Mouse (Mus musculus) ES-E14 (cell line): ENCODE measurements at regions not wholly inside any gene's neighbourhood (a gene's known extent, or its start where the extent isn't known, plus 50 kb on each side); places are given as distances from the start of the nearest gene placed in this dataset.

Source experiments
- ZC3H11A ChIP-seq: IDR thresholded peaks from 2 replicates; pipeline ENCODE4 v1.6.1; 2012; ENCODE audit warnings: low read depth, mild to moderate bottlenecking, inconsistent platforms, low read length, borderline replicate concordance
- ZNF384 ChIP-seq: IDR thresholded peaks from 2 replicates; pipeline ENCODE4 v1.6.1; 2012; ENCODE audit warnings: low read depth, low read length, inconsistent platforms

DNA sequence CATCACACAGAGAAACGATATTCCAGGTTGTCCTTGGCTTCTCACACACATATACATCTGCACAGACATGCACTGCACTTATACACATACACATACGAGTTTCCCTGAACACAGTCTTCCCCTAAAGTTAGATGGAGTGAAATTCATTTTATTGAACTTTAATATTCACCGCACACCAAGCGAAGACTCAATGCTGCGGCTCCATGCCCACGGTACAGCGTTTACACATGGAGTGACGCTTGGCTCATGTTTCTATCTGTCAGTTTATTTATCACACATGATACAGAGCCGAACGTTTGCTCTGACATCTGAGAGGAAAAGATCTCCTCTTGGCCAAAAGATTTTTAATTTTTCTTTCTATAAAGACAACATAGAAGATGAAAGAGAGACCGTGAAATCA is 300.6 kb downstream of the Cbln4 start:
- TF ChIP-seq ZC3H11A (no peak), ZNF384 (no peak)
